Mouse (Mus musculus): Measurements from ENCODE around the gene Tra2b.

- no peak for TF ChIP-seq MAFK (IDR thresholded peaks at IDR 0.05; ENCODE audit: insufficient replicate concordance, low read length)
- no peak for TF ChIP-seq CTCF (conservative IDR thresholded peaks at IDR 0.05 in 1 of 2, IDR thresholded peaks at IDR 0.05 in 1 of 2; ENCODE audit: low read depth in 2 of 2, low read length in 2 of 2)
- no peak for TF ChIP-seq BHLHE40 (IDR thresholded peaks at IDR 0.05; ENCODE audit: low read depth, low read length)
These were observed 23.8 kb upstream of the Tra2b start for GRCm38 (mm10) chr16:22289643-22290042.

Measured in CH12.LX (cell line).